Mouse (Mus musculus): ENCODE results near the gene Gm10192.
"Not testable (repeated sequence)": the region's sequence is repeated elsewhere in the genome, so short reads cannot be mapped to it uniquely, and the experiment has no call there.

The Gm10192 gene

DNA sequence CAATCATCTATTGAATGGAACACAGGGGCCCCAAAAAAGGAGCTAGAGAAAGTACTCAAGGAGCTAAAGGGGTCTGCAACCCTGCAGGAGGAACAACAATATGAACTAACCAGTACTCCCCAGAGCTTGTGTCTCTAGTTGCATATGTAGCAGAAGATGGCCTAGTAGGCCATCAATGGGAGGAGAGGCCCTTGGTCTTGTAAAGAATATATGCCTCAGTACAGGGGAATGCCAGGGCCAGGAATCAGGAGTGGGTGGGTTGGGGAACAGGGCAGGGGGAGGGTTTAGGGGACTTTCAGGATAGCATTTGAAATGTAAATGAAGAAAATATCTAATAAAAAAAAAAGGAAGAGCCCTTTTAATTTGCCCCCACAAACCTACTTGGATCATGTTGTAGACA, at the start of gene Gm10192:
Gm10192 (minus strand) TSS at position 101 of the 400 bp plus-strand sequence.
- not testable (repeated sequence) for DNase-seq

- no peak for DNase-seq
These were observed 47.6 kb upstream of the Gm10192 start for GRCm38 (mm10) chr4:97230411-97231104.

DNA sequence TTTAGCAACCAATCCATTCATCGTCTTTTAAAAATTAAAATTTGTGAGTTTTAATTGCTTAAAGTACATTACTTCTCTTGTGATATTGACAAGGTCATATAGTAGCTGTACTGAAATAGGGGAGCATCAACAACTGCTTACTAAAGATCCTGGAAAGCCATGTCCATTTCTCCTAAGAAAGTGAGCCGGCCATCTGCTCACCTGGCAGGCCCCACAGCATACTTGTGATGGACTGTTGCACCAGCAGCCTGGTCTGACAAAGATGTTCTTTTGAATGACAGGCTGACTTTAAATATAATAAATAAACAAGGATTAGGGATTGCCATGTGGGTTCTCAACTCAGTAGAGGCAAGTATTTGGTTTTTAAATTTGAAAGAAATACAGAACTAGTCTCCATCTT, 36.7 kb upstream of the Gm10192 start:
- no peak for DNase-seq

- DNase-seq, result no peak
These were observed 34.9 kb upstream of the Gm10192 start for GRCm38 (mm10) chr4:97217906-97218305.

GRCm38 (mm10) chr4:97212514-97212913, 29.5 kb upstream of the Gm10192 start:
- DNase-seq, result no peak

GRCm38 (mm10) chr4:97202986-97203385, 20.0 kb upstream of the Gm10192 start:
- not testable (repeated sequence) for DNase-seq

GRCm38 (mm10) chr4:97193176-97193575, 10.2 kb upstream of the Gm10192 start:
- no peak for DNase-seq

- DNase-seq, result no peak
These were observed 9.6 kb upstream of the Gm10192 start for GRCm38 (mm10) chr4:97192601-97193000.

DNA sequence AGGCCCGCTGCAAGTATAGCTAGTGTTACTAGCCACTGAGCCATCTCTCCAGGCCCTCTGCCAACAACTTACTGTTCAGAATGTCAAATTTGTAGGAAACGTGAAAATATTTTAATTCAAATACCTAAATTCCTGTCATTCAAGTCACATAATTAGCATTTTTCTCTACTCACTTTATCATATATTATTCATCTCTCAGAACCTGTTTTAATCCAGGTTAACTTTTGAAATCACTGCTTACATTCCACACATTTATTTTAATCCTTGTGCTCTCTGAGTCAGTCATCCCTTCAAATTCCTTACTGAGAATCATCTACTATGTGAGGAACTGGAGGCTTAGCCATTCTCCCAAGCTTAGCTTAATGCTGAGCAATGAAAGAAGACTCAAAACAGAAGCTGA, 2.6 kb downstream of the Gm10192 start:
- DNase-seq, result no peak

GRCm38 (mm10) chr4:97156841-97157345, 26.1 kb downstream of the Gm10192 start:
- DNase-seq, result no peak

GRCm38 (mm10) chr4:97156084-97156483, 26.9 kb downstream of the Gm10192 start:
- no peak for DNase-seq

GRCm38 (mm10) chr4:97153554-97153953, 29.4 kb downstream of the Gm10192 start:
- DNase-seq, result no peak

GRCm38 (mm10) chr4:97142484-97142883, 40.5 kb downstream of the Gm10192 start:
- no peak for DNase-seq

Data from spleen, adult 18-20 months (tissue).